Mouse (Mus musculus) brain, embryonic 14.5 days (tissue): Measurements from ENCODE around the gene Milr1.

ENCODE experiments used
- CTCF ChIP-seq: fragments of 200-500 bp; IDR thresholded peaks from 2 replicates; pipeline ENCODE4 v1.5.1; 2012; ENCODE audit warnings: inconsistent platforms, mild to moderate bottlenecking, moderate library complexity, borderline replicate concordance; ENCODE audit not compliant: insufficient read depth, insufficient read length; ENCODE audit errors: extremely low read depth
- POLR2A ChIP-seq: fragments of 200-500 bp; IDR thresholded peaks from 2 replicates; pipeline ENCODE4 v1.6.1; 2012; ENCODE audit warnings: mild to moderate bottlenecking, inconsistent platforms, borderline replicate concordance; ENCODE audit not compliant: poor library complexity, insufficient read depth, insufficient read length, severe bottlenecking; ENCODE audit errors: extremely low read depth

DNA sequence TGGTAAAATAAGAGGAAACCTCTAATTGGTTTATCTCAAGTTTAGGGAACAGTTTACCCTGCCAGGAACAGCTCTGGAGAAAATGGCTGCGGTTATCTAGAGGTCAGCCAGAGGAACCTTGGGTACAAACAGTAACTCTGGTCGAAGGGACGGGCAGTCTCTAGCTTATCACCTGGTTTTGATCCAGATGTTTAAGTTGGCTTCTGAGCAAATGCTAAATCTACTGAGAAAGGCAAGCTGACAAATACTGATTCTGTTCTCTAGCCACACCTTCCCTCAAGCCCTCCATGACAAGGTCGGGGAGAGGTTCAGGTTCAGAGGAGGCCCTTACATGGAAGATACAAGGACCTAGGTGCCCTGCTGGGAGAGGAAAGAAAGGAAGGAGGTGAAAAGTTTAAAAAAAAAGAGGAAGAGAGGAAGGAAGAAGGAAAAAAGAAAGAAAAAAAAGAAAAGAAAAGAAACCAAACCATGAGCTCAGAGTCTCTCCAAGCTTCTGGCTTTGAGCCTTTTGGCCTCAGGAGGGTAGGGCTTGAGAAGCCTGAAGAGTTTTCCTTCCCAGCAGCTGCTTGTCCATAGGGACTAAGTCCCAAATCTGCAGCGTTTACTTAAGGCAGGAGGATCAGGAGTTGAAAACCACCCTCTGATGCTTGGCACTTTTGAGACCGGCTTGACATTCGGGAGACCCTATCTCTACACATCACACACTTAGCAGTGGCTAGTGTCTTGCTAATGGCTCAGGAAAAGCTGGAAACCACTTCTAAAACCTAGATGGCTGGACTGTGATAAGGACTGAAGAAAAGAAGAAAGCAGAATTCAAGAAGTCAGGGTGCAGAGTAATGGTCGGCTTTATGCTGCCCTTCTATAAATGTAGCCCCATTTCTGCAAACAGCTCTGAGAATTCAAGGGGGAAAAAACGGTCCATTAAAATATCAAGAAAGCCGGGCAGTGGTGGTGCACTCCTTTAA is 22.3 kb upstream of the Milr1 start:
- TF ChIP-seq CTCF (no peak), POLR2A (no peak)
